Mouse (Mus musculus) frontal cortex, postnatal 25 days (tissue): ENCODE measurements around the gene Mctp1.

Experiments used
- DNase-seq, 2 experiments: peaks; one replicate each; pipeline ENCODE4 v3.0.0; 2022; ENCODE audit warnings: low spot score in 2 of 2

Mctp1 gene

DNA sequence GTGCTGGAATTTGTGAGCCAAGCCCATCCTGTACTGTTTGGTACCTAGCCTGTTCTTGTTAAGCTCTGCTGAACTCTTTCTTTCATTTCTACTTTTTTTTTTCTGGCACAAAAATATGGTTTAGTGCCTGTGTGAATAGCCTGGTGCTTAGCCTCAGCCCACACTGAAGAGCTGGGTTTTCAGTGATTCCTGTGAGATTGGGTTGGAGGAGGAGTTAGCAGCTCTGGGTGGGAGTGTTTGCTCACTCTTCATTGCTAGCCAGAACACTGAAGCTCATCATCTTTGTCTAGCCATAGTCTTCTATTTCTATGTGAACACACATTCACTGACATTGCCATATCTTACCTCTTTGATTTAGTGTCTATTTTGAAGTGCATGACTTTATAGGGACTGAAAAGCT, 225.1 kb downstream of the Mctp1 start:
- DNase-seq, result no peak

DNA sequence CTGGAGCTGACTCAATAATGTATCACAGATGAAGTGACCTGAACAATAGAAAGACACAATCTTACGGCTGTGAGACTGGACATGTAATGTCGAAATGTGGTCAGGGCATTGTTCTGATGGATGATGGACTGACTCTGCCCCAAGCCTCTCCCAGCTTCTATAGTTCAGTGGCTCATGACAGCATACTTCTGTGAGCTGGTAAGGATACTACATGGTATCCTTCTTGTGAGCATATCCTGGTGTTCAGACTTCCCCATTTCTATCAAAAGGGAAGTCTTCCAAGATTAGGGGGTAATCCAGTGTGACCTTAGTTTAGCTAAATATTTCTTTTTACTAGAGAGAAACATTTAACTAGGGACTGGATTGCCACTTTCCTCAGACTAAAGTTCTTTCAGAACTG, 227.2 kb downstream of the Mctp1 start:
- no peak for DNase-seq

DNA sequence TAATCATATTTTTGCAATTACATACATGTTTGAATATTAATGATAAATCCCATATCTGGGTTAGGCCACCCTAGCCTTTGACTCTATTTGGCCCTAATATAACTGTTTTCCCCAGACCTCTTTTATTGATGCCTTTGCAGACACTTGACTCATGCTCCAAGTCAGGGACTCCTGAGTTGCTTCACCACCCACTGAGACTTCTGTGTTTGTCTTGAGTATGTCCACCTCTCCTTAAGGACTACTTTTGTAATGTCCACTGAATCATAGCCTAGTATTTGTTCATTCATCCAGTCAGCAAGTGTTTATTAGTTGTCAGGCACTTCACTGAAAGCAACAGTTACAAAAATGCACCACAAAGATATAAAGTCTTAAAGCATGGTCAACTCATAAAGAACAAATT, 235.8 kb downstream of the Mctp1 start:
- no peak for DNase-seq

DNA sequence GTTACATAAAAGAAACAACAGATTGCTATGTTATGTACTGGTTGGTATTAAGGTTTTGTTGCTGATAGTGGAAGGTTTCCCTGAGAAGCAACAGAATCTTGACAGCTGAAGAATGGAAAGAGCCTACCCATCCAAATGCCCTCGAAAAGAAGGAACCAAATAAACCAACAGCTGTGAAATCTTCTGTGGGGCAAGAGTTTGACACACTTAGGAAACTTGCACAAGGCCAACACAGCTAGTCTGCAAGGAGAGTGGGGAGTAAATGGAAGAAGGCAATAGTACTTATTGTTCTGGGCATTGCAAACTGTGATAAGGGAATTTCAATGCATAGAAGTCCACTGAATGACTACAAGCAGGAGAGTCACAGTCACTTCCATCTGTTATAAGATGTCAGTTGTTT, 236.2 kb downstream of the Mctp1 start:
- DNase-seq, result no peak

DNA sequence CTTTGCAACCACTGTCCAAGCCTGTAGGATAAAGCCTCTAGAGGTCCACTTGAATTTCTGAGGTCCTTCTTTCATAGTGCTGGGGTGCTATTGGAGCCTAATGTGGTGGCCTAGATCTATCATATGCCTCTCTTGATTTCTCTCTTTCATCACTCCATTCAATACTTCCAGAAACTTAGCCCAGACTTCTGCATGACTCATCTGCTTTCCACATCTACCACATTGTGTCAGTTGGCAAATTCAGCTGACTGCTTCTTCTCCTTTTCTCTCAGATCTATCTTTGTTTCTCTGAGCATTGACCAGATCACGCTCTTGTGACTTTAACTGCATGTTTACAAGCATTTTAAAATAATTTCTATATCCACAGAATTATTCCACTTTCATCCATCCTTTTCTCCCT, 249.4 kb downstream of the Mctp1 start:
- DNase-seq, result no peak

DNA sequence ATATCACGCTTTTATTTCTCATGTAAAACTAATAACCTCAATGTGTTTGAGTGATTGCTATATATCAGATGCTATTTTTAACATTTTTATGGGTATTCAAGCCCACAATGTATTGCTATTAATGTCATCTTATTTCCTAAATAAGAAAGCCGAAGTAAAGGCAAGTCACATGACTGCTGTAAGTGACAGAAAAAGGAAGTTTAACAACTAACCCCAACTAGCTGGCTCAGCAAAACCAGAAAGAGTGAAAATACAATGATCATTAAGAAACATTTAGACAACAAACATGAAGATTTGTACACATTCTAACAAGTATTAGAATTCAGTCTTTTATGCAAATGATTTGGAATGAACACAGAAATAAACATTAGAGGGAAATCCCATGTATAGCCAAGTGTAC, 253.9 kb downstream of the Mctp1 start:
- DNase-seq, result no peak

DNA sequence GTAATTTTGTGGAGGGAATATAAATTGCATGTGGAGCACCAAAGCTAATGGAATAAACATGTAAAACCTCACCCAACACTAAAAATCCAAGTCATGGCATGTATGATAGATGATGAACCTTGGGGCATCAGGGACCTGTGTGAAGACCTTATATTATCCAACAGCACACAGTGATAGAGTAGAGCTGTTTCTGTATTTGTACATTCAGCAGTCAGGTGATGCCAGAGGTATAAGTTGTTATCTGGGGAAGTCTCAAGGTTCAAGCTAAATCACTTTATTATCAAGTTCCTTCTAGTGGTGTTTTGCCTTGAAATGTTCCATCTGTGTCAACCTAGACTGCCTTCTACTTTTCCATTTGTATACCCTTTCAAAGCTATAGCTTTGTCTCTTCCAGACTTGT, 275.2 kb downstream of the Mctp1 start:
- DNase-seq, result no peak

DNA sequence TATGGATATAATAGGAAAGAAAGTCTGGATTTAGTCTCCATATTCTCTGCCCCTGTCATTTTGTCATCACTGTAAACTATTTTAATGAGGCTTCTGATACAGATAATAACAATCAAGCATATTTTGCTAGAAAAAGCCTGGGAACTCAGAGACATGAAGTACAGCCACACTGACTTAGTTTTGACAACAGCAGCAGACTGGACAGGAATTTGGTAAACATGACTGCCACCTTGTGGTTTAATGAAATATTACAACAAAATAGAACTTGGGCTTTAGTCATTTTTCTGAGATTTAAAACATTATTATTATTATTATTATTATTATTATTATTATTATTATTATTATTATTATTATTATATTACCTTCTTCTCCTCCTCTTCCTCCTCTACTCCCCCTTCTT, 297.0 kb downstream of the Mctp1 start:
- DNase-seq, result no peak

DNA sequence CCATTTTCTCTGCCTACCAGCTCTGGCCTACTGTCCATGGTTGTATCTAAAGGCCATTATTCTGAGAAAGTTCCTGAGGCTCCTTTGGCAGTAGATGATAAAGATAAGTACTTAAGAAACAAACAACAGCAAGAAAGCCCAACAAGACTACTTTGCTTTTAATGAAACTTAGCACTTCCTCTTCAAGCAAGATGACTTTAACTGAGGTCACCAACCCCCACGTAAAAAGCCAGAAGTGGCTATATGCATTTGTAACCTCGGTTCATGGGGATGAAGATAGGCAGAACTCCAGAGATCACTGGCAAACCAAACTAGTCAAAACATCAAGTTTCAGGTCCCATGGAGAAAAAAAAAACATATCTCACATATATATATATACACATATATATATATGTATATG, 305.0 kb downstream of the Mctp1 start:
- no peak for DNase-seq

DNA sequence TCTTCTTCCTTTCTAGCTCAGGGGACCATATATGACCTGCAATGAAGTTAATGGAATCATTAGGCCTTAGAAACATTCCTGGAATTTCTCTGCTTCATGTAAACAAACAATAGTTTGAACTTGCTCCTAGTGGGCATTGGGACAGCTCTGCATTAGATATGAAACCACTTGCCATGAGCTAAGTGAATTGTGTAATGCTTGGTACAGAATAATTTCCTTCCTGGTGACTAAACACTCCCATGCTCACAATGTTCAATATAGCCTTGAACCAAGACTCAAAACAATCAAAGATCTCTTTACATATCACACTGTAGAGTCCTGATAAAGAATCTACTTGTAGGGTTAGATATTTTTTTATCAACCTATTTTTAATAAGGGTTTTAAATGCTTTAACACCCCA, 305.8 kb downstream of the Mctp1 start:
- DNase-seq, result no peak

DNA sequence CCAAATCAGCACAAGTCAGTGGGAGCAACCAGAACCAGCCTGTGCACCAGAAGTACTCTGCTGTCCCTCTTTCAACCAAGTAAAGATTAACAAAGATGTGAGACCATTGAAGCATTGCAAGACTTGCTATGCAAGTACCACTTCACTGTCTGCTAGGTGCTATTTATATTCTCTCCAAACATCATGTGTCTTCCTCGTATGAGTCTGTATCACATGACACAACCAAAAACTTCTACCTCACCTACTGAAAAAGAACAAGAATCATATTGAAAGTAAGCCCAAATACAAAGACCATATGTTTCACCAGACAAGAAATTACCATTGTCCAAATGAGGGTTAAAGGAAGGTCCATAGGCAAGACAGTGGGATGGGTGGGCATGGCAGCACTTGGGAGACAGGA, 306.4 kb downstream of the Mctp1 start:
- DNase-seq, result no peak

DNA sequence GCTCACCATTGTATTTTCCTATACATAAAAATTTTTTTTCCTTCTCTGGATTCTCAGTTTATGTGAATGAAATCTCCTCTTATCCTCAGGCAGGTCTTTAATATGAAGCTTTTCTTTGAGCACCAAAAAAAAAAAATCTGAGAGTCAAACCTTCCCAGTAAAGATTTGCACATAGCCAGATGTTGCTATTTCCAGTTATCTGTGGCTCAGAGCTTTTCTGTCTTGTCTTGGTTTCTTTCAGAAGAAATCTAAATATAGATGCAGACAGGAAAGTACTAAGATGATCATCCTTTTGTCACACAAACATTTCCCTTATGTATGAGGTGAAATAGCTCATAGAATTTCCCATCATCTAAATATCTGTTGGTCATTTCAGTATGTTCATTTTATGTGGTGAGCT, 349.7 kb downstream of the Mctp1 start:
- no peak for DNase-seq

DNA sequence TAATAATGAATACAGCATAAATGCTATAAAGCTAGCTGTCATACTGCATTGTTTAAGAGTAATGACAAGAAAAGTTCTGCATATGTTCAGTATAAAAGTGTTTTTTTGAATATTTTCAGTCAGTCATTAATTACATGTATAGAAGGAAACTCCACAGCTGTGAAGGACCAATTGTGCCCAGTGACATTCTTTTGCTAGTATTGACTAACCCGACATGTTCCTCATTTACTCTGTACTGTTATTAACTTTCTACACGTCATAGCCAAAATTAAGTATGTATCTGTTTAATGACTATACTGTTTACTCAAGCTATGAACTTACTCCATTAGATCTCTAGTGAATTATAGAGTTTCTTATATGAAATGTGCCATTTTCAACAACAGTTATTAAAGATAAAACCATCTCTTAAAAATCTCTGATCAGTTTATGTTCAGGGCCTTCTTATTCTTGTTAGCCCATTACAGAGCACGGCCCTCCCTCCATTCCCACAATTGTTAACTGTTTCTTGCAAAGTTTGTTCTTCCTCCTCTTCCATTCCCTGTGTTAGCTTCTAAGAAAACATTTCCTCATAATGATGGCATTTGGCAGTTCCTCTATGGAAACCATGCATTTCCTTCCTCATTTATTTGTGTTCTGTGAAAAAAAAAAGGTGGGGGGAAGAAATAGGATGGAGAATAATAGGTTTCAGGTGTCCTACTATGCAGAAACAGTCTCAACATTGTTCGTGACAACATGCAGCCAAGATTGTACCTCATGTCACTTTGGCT, 366.5 kb downstream of the Mctp1 start:
- no peak for DNase-seq

DNA sequence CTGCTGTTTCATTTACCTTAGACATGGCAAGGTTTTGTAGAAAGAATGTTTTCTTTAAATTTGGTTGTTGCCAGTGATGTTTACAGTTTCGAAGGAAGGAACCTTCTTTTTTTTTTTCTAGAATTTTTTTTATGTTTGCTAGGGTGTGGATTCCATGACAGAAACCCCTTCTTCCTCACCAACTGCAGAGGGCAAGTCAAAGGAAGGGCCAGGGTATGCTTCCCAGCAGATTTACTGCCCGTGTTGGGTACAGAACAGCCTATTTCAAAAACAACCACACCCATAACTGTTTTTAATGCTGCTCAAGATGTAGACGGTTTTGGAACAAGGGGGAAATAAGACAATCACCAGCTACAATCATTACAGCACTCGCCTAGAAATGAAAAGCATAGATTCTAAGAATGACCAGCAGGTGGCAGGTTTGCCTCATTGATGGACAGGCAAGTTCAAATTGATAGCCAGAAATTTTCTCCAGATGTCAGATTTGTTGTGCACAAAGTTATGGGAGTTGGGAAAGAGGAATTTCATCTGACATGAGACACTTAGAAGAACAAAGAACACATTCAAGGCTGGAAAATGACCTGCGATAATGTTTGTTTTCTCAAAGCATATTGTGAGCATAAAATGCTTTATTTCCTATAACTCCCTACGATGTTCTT, 375.6 kb downstream of the Mctp1 start:
- DNase-seq, result peak in 1 of 2 experiments; percentile 30

DNA sequence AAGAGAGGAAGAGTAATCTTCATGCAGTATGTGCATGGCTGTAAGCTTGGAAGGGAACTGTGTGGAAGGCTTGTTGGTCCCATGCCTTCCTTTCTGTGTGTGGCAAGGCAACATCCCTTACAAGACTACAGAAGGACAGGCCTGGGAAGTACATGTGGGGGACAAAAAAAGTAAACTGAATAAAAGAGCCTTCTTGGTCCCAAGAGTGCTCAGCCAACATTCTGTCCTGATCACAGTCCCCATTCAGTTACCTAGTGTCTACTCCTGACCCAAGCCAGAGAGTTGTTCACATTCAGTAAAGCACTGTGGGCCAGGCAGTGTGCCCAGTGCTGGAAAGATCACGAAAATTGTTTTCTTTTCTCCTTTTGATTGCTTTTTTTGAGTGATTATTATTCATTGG, 415.3 kb downstream of the Mctp1 start:
- DNase-seq, result no peak

DNA sequence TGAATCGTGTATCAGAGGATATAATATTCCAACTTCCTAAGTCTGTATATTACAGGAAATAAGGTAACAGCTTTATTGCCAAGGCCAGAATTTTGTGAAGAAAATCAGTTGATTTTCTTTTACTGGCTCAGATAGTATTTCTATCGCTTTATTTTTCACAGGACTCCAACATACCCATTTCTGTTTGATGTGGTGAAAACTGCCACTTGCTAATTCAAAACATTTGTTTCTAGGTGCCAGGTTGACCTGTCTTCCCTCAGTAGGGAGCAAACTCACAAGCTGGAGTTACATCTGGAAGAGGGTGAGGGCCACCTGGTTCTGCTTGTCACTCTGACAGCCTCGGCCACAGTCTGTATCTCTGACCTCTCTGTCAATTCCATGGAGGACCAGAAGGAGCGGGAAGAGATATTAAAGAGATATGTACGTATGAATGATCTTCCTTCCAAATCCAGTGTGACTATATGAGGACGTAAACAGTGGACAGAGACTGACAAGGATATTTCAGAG, 416.8 kb downstream of the Mctp1 start:
- no peak for DNase-seq

DNA sequence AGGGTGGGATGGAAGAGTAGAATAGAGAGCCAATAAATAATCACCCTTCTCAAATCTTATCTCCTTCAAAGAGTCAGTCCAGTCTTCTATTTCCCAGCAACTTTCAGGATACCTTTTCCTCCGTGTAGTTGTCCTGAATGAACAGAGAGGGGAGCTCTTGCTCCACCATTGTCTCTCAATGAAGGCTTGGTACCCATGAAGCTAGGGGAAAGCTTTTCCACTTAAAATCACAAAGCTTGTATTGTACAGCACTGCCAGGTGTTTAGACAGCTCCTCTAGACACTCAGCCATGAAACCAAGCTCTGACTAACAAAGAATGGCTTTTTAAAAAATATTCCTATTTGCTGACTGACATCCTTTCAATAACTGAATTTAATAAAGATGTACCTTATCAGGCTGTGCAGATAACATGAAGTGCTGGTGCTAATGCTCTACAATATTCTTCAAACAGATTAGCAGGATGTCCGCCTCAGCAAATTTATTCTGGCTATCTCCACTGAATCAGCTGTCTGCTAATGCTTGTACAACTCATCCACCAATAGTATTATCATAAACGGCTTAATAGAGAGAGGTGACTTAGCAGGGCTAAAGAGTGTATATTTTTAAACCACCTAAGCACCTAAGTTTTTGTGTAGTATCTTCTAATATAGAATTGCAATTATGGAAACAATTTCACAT, 417.9 kb downstream of the Mctp1 start:
- DNase-seq, result peak in 1 of 2 experiments; percentile 18

DNA sequence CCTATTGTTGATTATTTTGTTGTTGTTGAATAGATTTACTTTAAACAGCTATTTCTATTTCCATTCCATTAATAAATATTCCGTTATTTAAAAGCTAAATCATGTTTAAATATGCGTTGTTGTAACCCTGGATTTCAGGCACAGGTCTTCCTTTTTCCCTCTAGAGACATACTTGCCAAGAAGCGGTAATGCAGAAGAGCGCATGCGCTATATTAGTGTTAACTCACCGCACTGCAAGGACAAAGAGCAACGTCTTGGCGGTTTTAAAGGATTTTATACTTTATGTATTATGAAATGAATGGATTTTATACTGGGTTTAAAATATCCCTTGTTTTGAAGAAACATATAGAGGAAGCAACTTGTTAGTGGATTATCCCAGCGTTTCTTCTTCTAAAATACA, 418.6 kb downstream of the Mctp1 start:
- no peak for DNase-seq

DNA sequence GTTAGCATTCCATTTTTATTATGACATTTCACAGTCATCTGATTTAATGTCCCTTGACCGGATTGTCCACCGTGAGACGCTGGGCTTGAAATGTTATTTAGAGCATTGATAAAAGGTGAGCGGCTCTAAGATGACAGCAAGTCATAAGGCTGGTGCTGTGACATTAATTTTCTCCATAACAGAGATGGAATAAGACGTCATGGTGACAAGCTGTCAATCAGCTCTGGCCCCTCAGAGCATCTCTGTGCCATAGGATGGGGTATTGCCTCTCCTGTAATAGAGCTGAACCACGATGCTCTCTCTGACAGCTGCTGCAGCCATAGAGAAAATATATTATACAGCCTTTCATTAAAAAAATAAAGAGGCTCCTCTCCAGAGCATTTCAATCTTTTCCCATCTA, 419.5 kb downstream of the Mctp1 start:
- DNase-seq, result no peak

DNA sequence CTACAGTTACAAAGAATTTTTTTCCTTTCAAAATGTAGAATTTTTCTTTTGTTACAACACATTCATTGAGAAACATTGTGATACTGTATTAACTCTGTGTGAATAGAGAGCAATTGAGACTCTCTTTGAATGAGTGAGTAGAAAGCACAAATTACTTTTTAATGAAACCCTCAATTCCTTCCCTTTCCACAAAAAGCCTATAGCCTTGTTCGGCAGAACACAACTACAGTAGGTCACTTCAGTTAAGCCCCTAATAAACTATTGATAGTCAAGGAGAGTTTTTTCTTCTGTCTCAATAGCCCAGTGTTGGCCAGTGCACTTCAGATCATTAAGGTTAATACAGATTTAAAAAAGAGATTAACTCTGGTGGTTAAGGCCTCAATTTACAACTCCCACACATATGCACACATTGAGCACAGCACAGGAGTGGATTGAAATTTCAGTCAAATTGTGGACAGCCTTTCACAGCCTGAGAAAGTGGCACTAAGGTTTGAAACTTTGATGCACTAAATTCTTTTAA, 424.6 kb downstream of the Mctp1 start:
- DNase-seq, result no peak

DNA sequence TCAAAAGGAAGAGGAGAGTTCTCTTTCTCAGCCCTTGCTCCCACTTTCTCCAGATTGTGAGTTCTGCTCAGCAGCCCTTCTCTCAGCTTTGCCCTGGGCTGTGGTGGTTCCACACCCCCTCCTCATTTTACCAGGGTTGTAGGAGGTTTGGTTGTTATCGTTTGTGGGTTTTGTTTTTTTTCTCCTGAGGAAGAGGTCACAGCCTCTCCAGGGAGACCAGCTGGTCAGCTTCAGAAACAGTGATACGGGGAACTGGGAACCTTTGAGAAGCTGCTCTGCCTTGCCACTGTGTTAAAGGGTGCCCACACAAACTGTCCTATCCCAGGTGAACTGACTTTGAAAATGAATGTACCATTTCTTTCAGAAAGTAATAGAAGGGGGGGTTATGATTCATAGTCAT, 425.5 kb downstream of the Mctp1 start:
- DNase-seq, result no peak

DNA sequence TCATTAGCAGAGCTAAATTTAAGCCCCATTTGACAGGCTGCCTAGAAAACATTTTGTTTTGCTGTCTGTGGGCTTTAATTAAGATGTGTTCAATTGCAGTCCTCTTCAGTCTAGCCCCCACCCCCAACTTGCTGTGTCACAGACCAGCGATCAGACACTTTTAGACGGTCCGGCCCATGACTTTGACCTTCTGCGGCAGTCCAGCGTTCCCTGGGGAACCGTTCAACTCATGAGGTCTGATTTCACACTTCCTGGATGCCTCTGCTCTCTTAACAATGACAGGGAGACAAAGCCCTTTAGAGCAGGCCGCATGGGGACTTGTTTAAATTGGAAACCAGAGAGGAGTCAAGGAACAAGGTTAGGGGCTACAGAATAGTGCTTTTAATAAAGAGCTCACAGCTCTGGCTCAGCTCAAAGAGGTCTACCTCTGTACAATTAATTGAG, 426.2 kb downstream of the Mctp1 start:
- no peak for DNase-seq

DNA sequence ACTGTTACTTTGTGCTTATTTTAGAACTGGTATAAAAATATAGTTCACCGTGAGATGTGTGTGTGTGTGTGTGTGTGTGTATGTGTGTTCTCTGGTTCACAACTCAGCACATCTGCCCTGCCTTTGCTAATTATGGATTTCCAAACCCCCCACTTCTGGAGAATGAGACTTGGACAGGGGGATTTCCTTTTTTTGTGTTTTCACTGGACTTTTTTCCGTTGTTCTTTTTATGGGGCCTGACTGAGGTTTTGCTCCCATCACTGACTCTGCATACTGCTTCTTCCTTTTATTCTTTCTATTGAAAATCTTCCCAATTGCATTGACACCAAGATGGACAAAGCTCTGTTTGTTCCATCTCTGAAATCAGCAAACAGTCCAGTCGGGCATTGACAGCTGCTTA, 438.7 kb downstream of the Mctp1 start:
- no peak for DNase-seq
